Mouse (Mus musculus): ENCODE results near the gene Polr2j. TPM values are rescaled to one million over a fixed set of nuclear protein-coding genes. Genes with fewer than 3 reads are reported as not detected.
A peak's percentile ranks its signal among the peaks of the same experiment; 100 is the strongest.

The Polr2j gene
- total RNA-seq, 2 experiments from 2014 or later, result 70.8 to 72.8 TPM

GRCm38 (mm10) chr5:136116784-136117112 is 317 bp downstream of the Polr2j start:
- intact Hi-C loops (cut with DNase I), result loop anchor here (1.0 kb wide), 1 partner anchor 20 kb away; the partner anchor contains the start of genes Alkbh4 and Lrwd1
- TF ChIP-seq CTCF (IDR thresholded peaks at IDR 0.05), result no peak
- Histone ChIP-seq H3K27ac (peak overlapping the region; percentile 88), H3K4me3 (peak overlapping the region; percentile 96)
- DNase-seq (ENCODE audit: extremely low spot score in 1 of 2, low spot score in 2 of 2), result no peak

GRCm38 (mm10) chr5:136122165-136122564 is 5.7 kb downstream of the Polr2j start:
- Histone ChIP-seq H3K27ac (no peak overlapping the region), H3K4me3 (no peak overlapping the region)
- no peak for TF ChIP-seq CTCF (IDR thresholded peaks at IDR 0.05)
- DNase-seq (ENCODE audit: extremely low spot score in 1 of 2, low spot score in 2 of 2), result no peak
- intact Hi-C loops (cut with DNase I), result no loop called here

- Histone ChIP-seq H3K27ac (peak within 1 kb of the TSS; percentile 75), H3K4me3 (peak within 1 kb of the TSS; percentile 78)
- DNase-seq (ENCODE audit: extremely low spot score in 1 of 2, low spot score in 2 of 2), result peak; percentile 95
- TF ChIP-seq CTCF (IDR thresholded peaks at IDR 0.05), result peak; percentile 68
- intact Hi-C loops (cut with DNase I), result loop anchor here (1.0 to 2.0 kb wide), 2 partner anchors 19 to 51 kb away; partner anchors contain the start of gene Polr2j
These were observed 19.3 kb downstream of the Polr2j start, which contains the start of the genes Lrwd1 and Alkbh4 for GRCm38 (mm10) chr5:136135571-136136291. Lrwd1 (minus strand) TSS chr5:136136074. Alkbh4 (plus strand) TSS chr5:136136146.

GRCm38 (mm10) chr5:136136292-136136990 is 20.0 kb downstream of the Polr2j start:
- no peak for TF ChIP-seq CTCF (IDR thresholded peaks at IDR 0.05)
- intact Hi-C loops (cut with DNase I), result loop anchor here (1.0 to 2.0 kb wide), 2 partner anchors 20 to 50 kb away; partner anchors contain the start of gene Polr2j
- peak overlapping the region; percentile 75 for H3K27ac ChIP-seq
- no peak for DNase-seq (ENCODE audit: extremely low spot score in 1 of 2, low spot score in 2 of 2)
- H3K4me3 ChIP-seq, result peak overlapping the region; percentile 78

GRCm38 (mm10) chr5:136137658-136138274 is 21.3 kb downstream of the Polr2j start:
- TF ChIP-seq CTCF (IDR thresholded peaks at IDR 0.05), result peak; percentile 66
- Histone ChIP-seq H3K27ac (no peak overlapping the region), H3K4me3 (no peak overlapping the region)
- intact Hi-C loops (cut with DNase I), result loop anchor here (2.0 kb wide), 1 partner anchor 49 kb away; no protein-coding TSS in a partner anchor
- DNase-seq (ENCODE audit: extremely low spot score in 1 of 2, low spot score in 2 of 2), result peak; percentile 29 to 30

GRCm38 (mm10) chr5:136139393-136139792 is 23.0 kb downstream of the Polr2j start:
- no peak for DNase-seq (ENCODE audit: extremely low spot score in 1 of 2, low spot score in 2 of 2)
- no peak overlapping the region for H3K4me3 ChIP-seq
- TF ChIP-seq CTCF (IDR thresholded peaks at IDR 0.05), result no peak
- intact Hi-C loops (cut with DNase I), result no loop called here
- H3K27ac ChIP-seq, result no peak overlapping the region

GRCm38 (mm10) chr5:136140057-136140482 is 23.6 kb downstream of the Polr2j start:
- no peak for DNase-seq (ENCODE audit: extremely low spot score in 1 of 2, low spot score in 2 of 2)
- intact Hi-C loops (cut with DNase I), result no loop called here
- Histone ChIP-seq H3K27ac (no peak overlapping the region), H3K4me3 (no peak overlapping the region)
- TF ChIP-seq CTCF (IDR thresholded peaks at IDR 0.05), result no peak

GRCm38 (mm10) chr5:136142746-136143145 is 26.3 kb downstream of the Polr2j start:
- no peak for DNase-seq (ENCODE audit: extremely low spot score in 1 of 2, low spot score in 2 of 2)
- intact Hi-C loops (cut with DNase I), result no loop called here
- TF ChIP-seq CTCF (IDR thresholded peaks at IDR 0.05), result no peak
- H3K27ac ChIP-seq, result no peak overlapping the region
- H3K4me3 ChIP-seq, result no peak overlapping the region

GRCm38 (mm10) chr5:136143161-136143755 is 26.8 kb downstream of the Polr2j start:
- H3K4me3 ChIP-seq, result no peak overlapping the region
- intact Hi-C loops (cut with DNase I), result no loop called here
- peak; percentile 49 for TF ChIP-seq CTCF (IDR thresholded peaks at IDR 0.05)
- DNase-seq (ENCODE audit: extremely low spot score in 1 of 2, low spot score in 2 of 2), result no peak
- H3K27ac ChIP-seq, result no peak overlapping the region

- DNase-seq (ENCODE audit: extremely low spot score in 1 of 2, low spot score in 2 of 2), result no peak
- no peak overlapping the region for H3K27ac ChIP-seq
- no peak for TF ChIP-seq CTCF (IDR thresholded peaks at IDR 0.05)
- intact Hi-C loops (cut with DNase I), result no loop called here
- no peak overlapping the region for H3K4me3 ChIP-seq
These were observed 28.4 kb downstream of the Polr2j start for GRCm38 (mm10) chr5:136144606-136145430.

GRCm38 (mm10) chr5:136146936-136147335 is 30.5 kb downstream of the Polr2j start:
- intact Hi-C loops (cut with DNase I), result no loop called here
- H3K27ac ChIP-seq, result no peak overlapping the region
- no peak for DNase-seq (ENCODE audit: extremely low spot score in 1 of 2, low spot score in 2 of 2)
- no peak overlapping the region for H3K4me3 ChIP-seq
- no peak for TF ChIP-seq CTCF (IDR thresholded peaks at IDR 0.05)
